Mouse (Mus musculus): ENCODE data around the gene Slc2a12. TPM values are rescaled to one million over a fixed set of nuclear protein-coding genes. Genes with fewer than 3 reads are reported as not detected.

Slc2a12 gene
- 3.4 TPM for polyA plus RNA-seq (2015; fragmentation: Illumina TruSeq; extraction: RNeasy Lipid Tissue Mini Kit (QIAGEN cat#74804); ENCODE audit: low read depth, low replicate concordance)

DNA sequence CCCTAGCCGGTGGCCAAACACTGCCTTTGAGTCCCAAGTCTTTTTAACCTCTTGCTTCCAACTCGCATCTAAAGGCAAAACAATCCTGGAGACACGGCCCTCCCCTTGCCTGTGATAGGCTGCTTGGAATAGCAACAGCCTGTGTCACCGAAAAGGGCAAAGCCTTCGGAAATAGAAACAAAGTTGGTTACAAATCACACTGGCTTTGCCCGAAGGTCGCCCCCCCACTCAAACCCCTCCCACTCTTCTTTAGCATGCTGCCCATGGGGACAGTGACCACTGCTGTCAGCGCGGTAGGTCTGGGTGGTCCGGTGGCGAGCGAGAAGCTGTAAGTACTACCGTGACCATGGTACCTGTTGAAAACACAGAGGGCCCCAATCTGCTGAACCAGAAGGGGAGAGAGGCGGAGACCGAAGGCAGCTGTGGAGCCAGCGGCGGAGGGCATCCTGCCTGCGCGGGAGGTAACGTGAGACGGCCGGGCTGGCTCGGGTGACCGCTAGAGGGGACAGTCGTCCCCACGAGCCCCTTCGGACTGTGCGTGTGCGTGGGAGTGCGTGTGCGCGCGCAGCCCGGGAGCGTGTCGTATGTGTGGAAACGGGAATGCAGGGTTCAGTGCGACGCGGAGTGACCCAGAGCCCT is at the start of gene Slc2a12:
Gene Slc2a12 (plus strand): TSS at position 159 of the 639 bp plus-strand sequence.

GRCm38 (mm10) chr10:22731272-22732093 is 86.7 kb downstream of the Slc2a12 start, which contains the start of gene Tbpl1:
Gene Tbpl1 (minus strand): TSS chr10:22731938.

Other genes with a start within 250 kb of the Slc2a12 start
- gene Tbpl1, start 86.9 kb downstream of the Slc2a12 start, polyA plus RNA-seq (2015; fragmentation: Illumina TruSeq; extraction: RNeasy Lipid Tissue Mini Kit (QIAGEN cat#74804); ENCODE audit: low read depth, low replicate concordance), result 59.7 TPM
- gene Tcf21, start 175.2 kb downstream of the Slc2a12 start, polyA plus RNA-seq (2015; fragmentation: Illumina TruSeq; extraction: RNeasy Lipid Tissue Mini Kit (QIAGEN cat#74804); ENCODE audit: low read depth, low replicate concordance), result 0.37 TPM